Mouse (Mus musculus) cerebellum, adult 11-12 months (tissue): ENCODE data around the gene Pptc7.
"Not testable (repeated sequence)": the region's sequence is repeated elsewhere in the genome, so short reads cannot be mapped to it uniquely, and the experiment has no call there.

Experiments used
- DNase-seq: peaks from one replicate; pipeline ENCODE4 v3.0.0; 2022

Pptc7 gene

GRCm38 (mm10) chr5:122302810-122303745 is 18.9 kb downstream of the Pptc7 start:
- DNase-seq: no peak

GRCm38 (mm10) chr5:122303937-122304336 is 19.8 kb downstream of the Pptc7 start:
- no peak for DNase-seq

GRCm38 (mm10) chr5:122304541-122304940 is 20.4 kb downstream of the Pptc7 start:
- DNase-seq: no peak

- no peak for DNase-seq
Measured at GRCm38 (mm10) chr5:122305472-122305871, 21.3 kb downstream of the Pptc7 start.

- DNase-seq: no peak
Measured at GRCm38 (mm10) chr5:122306536-122306935, 22.4 kb downstream of the Pptc7 start.

GRCm38 (mm10) chr5:122310699-122311098 is 26.5 kb downstream of the Pptc7 start:
- DNase-seq: no peak

- DNase-seq: no peak
Measured at GRCm38 (mm10) chr5:122311692-122312091, 27.5 kb downstream of the Pptc7 start.

- DNase-seq: no peak
Measured at GRCm38 (mm10) chr5:122312346-122312745, 28.2 kb downstream of the Pptc7 start.

GRCm38 (mm10) chr5:122312942-122313684 is 28.9 kb downstream of the Pptc7 start:
- no peak for DNase-seq

- peak; percentile 97 for DNase-seq
Measured at GRCm38 (mm10) chr5:122314966-122315667, 31.0 kb downstream of the Pptc7 start.

- peak; percentile 67 for DNase-seq
Measured at GRCm38 (mm10) chr5:122317329-122318045, 33.3 kb downstream of the Pptc7 start.

GRCm38 (mm10) chr5:122318100-122318499 is 33.9 kb downstream of the Pptc7 start:
- DNase-seq: no peak

- DNase-seq: not testable (repeated sequence)
Measured at GRCm38 (mm10) chr5:122318976-122319375, 34.8 kb downstream of the Pptc7 start.

- no peak for DNase-seq
Measured at GRCm38 (mm10) chr5:122319474-122320204, 35.5 kb downstream of the Pptc7 start.

GRCm38 (mm10) chr5:122320205-122320781 is 36.1 kb downstream of the Pptc7 start:
- DNase-seq: no peak

GRCm38 (mm10) chr5:122323523-122323922 is 39.4 kb downstream of the Pptc7 start:
- no peak for DNase-seq

GRCm38 (mm10) chr5:122324608-122325431 is 40.7 kb downstream of the Pptc7 start:
- peak; percentile 95 for DNase-seq

- DNase-seq: peak; percentile 63
Measured at GRCm38 (mm10) chr5:122325477-122325876, 41.3 kb downstream of the Pptc7 start.

- DNase-seq: no peak
Measured at GRCm38 (mm10) chr5:122327283-122327682, 43.1 kb downstream of the Pptc7 start.

- no peak for DNase-seq
Measured at GRCm38 (mm10) chr5:122330269-122330668, 46.1 kb downstream of the Pptc7 start.
